Mouse (Mus musculus) retina, adult 2 months (tissue): ENCODE measurements around the gene Wrap73.

ENCODE experiments used
- DNase-seq: peaks from one replicate; pipeline ENCODE4 v3.0.0-alpha.2; 2012; ENCODE audit warnings: low read depth, low spot score

Wrap73 gene

DNA sequence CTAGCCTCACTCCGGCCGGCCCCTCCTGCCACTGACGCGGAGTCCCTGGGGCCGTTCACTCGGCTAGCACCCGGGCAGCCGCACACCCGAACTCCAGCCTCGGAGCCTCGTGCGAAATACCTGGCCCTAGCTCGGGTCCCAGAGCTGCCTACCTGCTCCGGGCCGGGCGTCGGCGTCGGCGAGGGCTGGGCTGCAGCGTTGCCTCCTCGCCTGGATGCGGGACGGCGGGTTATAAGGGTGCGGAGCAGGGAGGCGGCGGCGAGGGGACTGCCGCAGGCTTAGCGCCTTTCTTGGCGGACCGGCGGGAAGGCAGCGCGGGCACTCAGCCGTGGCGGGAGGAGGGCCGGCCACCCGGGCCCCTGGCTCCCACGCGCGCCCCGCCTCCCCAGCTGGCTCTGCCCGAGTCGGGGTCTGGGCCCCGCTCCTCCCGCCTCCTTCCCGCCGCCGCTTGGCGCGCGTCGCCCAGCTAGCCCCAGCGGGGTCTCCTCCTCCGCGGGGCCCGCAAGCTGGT lies 2.4 kb upstream of the Wrap73 start:
- DNase-seq = no peak

DNA sequence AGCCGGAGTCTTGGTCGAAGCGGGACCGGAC lies 2.2 kb upstream of the Wrap73 start, which contains the start of gene Trp73:
Gene Trp73, minus strand, starts transcription at position 27 of the 31 bp plus-strand sequence.
- DNase-seq = no peak

DNA sequence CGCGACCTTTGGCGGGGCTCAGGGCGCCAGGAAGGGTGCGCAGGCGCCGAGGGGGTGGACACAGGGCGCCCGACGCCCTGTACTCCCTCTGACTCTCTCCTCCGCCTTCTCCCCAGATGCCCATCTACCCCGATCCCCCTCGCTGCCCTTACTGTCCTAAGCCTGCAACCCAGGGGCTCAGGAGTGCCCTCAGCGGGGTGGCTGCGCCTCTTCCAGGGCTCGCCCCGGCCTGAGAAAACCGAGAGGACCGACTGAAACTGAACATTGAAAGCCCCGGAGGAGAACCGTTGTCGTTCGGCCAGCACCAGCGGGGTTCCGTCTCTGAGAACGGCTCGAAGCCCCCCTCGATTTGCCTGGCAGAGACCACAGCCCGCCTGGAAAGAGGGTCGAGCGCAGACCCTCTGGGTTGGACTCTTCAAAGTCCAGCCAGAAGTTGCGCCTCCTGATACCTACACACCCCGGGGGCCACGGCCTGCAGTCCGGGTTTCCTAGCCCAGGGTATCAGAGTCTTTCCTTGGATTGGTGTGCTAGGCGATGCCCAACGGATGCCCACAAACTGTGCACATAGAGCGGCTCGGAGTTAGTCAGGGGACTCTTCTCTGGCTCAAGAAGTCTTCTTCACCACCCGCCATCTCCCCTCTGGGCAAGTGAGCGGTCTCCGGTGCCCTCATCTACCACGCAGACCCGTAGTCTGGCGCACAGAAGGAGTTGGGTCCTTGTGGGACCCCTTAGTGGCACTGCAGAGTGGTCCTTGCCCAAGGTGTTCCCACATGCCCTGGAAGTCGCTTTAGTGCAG lies 1.8 kb upstream of the Wrap73 start:
- no peak for DNase-seq

DNA sequence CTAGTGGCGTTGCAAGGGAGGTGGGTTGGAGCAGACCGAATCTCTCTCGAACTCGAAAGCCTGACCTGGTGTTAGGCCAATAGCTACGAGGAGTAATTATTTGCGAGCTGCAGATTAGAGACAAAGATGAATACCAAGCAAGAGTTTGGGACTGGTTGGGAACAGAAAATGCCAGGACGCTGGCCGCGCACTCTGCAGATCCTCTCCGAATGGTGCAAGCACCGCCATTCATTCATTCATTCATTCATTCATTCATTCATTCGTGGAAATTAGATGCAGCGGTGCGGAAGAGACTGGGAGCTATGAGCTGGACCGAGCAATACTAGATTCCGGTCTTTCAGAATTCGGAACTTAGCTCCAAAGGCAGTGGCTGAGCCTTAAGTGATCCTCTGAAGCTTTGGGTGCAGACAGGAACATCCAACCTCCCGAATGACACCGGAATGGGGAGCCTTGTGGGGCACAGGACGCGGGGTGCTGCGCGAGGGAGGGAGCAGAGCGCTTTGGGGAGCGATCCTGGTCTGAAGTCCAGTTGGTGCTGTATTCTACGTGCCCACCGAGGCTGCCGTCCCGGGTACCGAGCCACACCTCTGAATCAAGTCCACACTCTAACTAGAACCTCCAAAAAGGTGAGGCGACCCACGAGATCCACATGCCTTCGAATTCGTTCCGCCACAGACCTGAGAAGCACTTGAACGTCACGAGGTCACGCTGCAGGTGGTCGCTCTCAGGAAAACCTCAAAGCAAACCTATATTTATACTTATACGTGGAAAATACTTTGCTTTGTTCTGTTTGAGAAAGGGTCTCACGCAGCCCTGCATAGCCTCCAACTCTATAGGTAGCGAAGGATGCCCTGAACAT lies 934 bp upstream of the Wrap73 start:
- no peak for DNase-seq

DNA sequence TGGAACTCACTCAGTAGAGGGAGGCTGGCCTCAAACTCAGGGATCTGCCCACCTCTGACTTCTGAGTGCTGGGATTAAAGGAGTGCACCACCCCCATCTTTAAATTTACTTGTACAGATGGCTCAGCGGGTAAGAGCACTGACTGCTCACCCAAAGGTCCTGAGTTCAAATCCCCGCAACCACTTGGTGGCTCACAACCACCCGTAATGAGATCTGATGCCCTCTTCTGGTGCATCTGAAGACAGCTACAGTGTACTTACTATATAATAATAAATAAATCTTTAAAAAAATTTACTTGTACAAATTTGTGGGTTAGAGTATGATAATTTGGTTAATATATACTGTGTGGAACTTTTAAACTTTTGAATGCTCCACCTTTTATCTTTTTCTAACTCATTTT lies 2.5 kb downstream of the Wrap73 start:
- DNase-seq = no peak

DNA sequence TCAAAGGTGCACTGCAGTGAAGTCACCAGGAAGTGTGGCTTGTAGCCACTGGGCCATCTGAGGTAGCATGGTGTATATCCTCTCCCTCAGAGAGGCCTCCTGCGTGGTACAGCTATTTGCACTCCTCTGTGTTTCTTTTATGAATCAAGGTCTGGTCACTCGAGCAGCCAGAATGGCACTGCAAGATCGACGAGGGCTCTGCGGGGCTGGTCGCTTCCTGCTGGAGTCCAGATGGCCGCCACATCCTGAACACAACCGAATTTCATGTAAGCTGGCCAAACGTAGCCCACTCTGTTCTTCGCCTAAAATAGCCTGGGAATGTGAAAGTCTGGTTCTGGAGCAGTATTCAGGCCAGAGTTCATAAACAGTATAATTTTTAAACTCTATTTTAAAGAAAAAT lies 4.2 kb downstream of the Wrap73 start:
- DNase-seq = no peak

DNA sequence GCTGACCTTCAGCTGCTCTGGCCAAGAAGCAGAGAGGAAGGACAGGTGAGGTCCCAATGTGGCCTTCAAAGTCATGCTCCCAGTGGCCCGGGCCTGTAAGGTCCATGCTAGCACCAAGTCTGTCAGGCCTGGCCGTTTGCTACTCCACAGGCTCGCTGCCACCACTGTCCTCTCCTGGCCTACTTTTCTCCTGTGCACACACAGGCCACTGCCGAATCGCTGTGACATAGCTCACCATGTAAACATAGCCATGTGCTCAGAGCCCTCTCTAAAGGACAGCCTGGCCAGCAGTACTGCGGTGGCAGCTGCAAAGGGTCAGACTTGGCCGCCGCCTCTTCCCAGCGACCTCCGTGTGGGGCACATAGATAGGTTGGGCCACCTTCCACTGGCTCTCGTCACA lies 11.9 kb downstream of the Wrap73 start:
- DNase-seq = no peak

DNA sequence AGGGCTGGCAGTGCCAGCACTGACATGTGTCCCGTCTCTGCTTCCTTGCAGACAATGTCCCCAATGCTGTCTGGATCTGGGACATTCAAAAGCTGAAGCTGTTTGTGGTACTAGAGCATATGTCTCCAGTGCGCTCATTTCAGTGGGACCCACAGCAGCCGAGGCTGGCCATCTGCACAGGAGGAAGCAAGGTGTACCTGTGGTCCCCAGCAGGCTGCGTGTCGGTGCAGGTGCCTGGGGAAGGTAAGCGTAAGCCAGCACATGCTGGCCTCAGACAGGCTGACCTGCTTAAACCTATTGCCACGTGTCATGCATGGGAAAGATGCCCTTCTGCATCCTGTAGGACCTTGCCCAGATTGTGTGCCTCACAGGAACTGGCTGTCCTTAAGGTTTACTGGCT lies 13.9 kb downstream of the Wrap73 start:
- no peak for DNase-seq

DNA sequence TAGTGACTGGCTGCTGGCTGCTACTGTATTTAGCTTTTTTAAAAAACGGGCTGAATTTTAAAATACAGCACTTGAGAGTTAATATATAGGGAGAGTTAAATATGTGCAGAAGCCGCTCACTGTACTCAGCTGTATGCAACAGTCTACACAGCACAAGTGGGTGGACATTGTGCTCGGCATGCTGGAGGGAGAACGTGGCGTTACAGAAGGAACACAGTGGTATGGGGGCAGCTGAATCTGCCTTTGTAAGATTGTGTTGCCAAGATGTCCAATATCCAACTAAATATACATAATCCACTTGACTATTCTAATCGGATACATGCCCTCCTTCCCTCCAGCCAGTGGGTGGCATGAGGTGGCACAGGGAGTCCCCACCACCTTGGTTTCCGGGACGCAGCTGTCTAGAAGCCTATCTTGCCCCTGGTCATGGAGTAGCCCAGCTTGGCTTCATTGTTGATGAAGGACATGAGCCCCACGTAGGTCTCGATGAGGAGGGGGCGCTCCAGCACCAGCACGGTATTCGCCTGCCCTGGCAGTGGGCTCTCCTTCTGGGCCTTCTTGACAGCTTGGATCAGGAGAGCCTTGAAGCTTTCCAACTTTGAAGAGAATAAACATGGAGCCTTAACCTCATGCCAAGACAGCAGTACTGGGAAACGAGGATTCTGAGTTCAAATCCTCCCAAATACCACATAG lies 15.9 kb downstream of the Wrap73 start:
- no peak for DNase-seq

DNA sequence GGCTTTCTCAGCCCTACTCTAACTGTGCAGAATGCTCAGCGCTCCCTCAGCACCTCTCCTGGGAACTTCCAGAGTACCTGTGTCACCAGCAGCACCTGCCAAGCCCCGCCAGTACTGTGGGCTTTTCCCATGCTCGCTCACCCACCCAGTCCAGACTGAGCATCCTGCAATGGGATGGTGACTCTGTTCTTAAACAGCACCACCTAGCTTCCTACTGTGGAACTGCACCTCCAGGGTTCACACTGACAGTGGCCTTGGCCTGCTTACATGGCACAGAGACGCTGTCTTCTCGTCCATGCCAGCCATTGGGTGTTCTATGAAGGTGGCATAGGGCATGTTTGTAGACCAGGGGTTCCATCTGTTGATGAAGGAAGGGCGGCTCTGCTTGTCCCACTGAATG lies 16.8 kb downstream of the Wrap73 start:
- DNase-seq = peak; percentile 66

DNA sequence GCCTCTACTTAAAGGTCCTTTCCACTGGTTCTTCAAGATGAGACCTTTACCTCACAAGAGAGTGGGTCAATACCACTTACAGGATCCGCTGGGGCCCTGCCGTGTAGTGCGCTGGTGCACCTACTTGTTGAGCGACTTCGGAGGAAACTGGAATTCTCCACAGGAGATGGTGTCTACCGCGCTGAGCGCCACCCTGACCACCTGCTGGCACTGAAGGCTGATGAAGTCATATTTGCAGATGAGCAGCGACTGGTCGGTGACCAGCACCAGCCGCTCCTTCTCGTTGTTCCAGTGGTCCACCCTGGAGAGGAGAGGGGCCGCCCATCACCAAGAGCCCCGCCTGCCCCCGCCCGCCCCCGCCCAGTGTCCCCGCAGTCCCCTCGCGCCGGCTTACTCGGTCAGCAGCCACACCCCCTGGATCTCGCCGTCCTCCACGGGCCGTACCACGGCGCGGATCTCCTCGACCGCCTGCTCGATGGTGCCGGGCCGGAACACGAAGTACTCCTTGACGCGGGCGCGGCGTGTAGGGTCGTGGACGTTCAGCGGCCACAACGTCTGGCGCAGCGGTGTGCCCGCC lies 17.9 kb downstream of the Wrap73 start:
- no peak for DNase-seq

DNA sequence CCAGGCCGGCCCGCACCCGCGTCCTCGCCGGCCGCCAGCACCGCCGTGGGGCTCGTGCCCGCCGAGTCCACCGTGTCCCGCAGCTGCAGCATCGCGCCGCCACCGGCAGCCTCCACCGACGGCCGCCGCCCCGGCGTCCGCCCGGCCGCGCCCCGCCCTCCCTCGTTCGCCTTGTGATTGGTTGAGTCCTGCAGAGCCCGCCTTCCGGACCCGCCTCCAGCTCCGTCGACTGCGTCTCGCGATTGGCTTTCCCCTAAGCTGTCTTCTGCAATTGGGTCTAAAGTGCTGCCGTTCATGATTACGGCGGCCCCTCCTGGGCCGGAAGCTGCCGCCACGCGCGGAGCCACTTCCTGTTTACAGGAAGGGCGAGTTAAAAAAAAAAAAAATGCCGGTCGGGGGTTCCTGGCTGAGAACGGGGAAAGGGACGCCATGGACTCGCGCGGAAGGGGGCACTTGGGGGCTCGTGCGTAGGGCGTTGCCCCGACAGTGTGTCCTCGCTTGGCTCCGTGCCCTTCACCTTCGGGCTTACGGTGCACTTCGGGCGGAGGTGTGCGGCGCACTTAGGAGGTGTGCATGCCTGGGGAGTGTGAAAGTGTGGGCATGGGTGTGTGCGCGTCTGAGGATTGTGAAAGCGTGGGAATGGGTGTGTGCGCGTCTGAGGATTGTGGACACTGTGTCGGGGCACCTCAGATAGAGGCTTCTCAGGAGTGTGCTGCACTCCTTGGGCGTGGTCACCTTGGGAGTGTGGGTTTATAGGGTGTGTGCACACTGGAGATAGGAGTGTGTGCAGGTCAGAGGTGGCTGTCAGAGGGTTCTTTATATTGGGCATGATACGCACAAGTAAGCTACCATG lies 18.6 kb downstream of the Wrap73 start, which contains the start of gene Tprgl:
Gene Tprgl, minus strand, starts transcription at position 129 of the 853 bp plus-strand sequence.
- peak; percentile 92 for DNase-seq

DNA sequence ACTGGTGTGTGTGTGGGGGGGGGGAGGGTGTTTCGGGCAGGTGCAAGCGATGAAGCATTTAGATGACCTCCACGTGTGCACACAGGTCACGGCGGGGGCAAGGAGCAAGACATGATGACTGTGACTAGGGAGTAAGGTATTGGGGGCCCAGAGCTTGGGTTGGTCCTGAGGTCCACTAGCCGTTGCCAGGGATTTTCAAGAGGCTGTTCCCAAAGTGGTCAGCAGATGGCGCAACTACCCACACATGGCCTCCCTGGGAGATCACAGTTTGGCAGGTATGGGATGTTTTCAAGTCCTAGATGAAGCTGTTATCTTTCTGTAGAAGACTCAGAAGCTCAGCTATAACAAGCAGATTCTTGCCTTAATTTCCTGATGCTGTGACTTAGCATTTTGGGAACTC lies 21.1 kb downstream of the Wrap73 start:
- DNase-seq = peak; percentile 50

DNA sequence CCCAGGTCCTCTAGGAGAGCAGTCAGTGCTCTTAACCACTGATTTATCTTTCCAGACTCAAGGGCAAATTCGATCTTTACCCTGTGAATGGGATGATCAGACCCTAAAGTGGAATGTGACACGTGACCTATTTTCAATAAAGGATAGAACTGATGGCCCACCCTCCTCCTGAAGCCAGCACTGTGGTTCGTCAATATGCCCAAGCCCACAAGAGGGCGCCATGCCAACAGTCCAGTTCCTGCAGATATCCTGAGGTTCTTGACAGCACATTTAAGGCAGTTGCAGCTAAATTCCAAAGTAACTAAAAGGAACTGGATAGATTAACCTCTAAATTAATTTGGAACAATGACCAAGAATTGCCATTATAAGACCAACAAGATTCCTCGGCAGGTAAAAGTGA lies 24.9 kb downstream of the Wrap73 start:
- DNase-seq = no peak

DNA sequence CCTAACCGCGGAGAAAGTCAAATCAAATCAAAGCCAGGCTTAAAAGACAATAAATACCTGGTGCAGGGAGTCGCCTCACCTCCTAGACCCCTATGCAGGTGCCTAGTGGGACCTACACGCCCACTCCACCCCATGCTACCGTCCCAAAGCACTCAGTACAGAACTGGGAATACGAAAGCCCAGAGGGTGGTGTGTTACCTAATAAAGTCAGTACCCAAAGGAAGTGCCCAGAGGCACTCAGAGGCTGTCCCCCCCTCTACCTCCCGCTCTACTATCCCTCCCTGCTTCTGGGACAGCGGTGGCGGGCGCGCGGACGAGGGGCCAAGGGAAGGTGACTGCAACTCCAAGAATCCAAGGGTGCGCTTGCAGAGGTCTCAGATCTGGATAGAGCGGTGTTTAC lies 27.8 kb downstream of the Wrap73 start:
- no peak for DNase-seq

DNA sequence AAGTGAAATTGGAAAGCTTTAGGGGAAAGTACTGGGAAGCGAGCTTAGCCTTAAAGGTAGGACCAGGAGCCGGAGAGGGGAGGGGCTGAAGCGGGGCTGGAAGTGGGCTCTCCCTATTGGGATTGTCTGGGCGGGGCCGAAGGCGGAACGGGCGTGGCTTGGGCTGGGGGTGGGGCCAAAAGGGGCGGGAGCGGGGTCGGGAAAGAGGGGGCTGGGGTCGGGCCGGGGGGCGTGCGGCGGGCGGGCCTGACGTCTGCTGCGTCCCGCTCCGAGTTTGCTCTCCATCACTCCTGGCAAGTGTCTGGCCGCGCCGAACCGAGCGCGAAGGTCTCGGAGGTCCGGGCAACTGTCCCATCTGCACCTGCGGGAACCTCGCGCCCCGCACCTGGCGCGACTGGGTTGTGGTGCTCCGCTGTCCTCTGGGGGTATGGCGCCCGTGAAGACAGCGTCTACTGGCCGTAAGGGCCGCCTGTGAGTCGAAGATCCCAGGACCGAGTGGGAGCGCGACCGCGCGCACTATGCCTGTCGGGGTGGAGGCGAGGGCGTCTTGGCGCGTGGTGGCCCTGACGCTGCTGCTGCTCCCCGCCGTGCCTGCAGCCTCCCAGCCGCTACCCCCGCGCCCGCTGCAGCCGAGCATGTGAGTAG lies 28.5 kb downstream of the Wrap73 start, which contains the start of gene Megf6:
Gene Megf6, plus strand, starts transcription at position 225 of the 645 bp plus-strand sequence.
- no peak for DNase-seq

DNA sequence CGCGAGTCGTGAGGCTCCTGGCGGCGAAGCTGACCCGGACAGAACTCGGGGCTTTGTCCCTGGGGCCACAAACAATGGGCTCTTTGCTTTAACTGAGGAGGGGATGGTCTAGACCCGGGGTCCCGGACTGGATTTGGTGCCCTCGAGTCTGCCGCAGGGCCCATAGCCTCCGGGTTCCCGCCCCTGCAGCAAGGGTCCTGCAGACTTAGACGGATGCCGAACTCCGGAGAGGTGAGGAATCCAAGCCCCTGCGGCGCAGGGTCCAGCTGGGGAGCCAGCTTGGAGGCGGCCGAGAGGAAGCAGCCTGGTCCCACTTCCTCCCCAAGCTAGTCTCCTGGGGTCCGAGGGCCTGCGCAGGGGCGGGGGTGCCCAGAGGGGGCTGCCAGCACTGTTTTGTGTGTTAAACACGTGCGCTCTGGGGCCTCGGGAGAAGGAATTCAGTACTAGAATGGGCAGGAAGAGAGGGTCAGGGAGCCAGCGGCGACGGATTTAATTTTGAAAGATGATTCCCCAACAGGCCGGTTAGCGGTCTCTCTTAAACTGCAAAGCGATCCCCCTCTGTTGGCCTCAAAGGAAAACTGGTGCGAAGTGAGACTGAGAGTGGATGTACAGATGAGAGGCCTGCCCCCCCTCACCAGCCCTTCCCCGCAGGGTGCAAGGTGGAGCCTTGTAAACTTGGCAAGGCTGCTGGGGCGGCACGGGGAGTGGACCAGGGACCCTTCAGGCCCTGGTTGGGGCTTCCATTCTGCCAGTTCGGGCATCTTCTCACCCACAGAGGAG lies 29.2 kb downstream of the Wrap73 start:
- DNase-seq = no peak

DNA sequence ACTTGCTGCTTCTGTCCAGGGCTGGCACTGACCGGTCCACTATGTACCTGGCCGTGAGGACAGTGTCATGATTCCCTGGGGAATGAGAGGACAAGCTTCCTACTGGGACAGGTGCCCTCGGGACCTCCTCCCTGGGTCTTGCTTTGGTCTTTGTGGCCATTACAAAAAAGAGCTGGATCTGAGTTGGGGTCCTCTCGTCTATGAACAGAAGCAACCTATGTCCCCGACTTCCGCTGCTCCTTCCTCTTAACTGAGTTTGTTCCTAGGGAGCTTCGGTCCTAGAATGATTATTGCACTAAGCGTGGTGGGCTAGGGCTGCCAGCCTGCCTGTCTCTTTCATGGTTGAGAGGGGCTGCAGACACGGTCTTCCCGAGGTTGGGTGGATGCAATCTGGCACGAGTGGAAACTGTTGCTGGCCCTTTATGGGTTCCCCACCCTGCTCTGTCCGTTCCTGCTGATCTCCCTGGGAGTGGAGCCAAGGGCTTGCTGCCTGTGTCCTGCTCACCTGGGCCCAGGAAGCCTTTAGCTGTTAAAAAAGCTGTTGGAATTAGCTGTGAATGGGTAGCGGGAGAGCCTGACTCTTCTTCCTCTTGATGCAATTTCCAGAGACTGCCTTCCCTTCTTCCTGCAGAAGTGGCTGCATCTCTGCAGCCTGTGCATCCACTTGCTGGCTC lies 29.9 kb downstream of the Wrap73 start:
- no peak for DNase-seq

DNA sequence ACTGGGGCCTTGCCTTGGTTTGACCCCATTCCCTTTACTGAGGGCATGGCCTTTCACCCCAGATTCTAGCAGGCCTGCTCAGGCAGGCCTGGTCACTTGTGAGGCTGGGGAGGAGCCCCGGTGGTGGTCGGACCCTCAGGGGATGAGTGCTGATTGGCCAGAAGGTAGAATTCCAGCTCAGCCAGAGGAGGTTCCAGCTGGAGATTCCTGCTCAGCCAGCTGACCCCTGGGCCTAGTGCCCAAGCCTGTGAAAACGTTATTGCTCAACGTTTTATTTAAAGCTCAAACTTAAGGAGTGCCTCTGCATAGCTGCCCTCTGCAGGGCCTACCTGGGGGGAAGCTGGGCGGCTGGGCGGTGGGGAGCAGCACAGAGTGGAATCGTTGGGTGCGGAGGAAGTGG lies 35.1 kb downstream of the Wrap73 start:
- DNase-seq = no peak
